Mouse (Mus musculus) kidney, adult 8-10 months (tissue): ENCODE data around the gene Cav3.
A peak's percentile ranks its signal among the peaks of the same experiment; 100 is the strongest.

Source experiments
- DNase-seq, 2 experiments: peaks; one replicate each; pipeline ENCODE4 v3.0.0; 2022

Cav3 gene

DNA sequence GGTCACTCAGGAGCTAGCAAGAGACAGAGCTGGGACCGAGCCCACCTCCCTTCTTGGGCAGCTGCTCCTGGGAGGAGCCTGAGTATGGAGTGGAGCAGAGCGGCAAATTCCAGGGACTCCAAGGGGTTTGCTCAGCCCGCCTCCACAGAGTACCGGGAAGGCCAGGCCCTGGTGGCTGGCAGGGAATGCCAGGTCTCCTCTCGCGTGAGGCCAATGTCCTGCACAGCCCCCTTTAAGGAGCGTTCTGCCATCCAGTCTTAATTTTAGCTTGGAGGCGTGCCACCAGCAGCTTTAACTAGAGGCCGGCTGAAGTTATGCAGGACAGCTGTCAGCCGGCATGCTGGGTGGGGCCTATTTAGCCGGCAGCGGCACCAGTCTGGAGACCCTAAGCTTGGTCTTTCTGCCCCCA lies at the start of gene Cav3:
Cav3 (plus strand) TSS at position 165 of the 409 bp plus-strand sequence.
- DNase-seq, result no peak

- DNase-seq, result no peak
These were observed 40.0 kb upstream of the Cav3 start for GRCm38 (mm10) chr6:112419333-112419732.

DNA sequence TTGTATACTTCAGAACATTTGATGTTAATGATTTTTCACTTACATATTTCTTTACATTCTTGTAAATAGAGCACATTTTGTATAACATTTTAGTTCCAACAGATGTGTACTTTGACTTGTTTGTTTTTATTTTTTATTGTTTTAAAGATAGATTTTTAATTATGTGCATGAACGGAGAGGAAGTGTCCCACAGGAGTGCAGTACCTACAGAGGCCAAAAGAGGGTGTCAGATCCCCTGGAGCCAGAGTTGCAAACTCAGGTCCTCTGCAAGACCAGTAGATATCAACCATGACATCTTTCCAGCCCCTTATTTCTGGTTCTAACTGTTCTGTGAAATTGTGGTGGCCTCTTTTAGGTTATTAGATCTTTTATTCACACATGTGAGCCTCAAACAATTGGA lies 38.4 kb upstream of the Cav3 start:
- no peak for DNase-seq

- no peak for DNase-seq
These were observed 35.4 kb upstream of the Cav3 start for GRCm38 (mm10) chr6:112423746-112424501.

DNA sequence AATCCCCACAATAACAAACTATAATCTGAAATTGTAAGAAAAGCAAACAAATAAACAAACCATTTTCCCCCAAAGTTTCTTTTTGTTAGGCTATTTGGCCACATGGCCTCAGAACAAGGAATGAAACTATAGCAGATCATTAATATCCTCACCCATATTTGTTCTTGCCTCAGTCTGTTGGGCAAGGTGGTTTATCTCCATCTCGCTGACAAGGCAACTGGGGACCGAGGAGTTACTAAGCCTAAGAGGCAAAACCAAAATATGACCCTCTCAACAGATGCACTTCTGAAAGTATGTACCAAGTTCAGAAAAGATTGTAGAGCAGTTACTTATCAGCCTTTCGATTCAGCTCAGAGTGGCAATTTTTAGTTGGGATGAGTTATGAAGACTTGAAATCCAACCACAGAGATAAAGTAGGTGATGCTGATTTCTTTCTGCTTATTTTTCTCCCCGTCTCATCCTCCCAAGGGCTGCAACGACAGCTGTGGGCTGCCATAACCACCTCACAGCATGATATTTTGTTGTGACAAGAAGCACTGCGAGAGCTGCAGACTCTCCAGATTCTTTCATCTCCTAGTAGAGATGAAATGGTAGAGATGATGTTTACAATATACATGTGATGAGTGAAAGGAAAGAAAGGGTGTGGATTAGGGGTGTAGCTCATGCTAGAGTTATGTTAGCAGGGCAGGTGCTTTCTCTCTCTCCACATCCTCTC lies 33.1 kb upstream of the Cav3 start:
- DNase-seq, result no peak

GRCm38 (mm10) chr6:112445675-112446074 lies 13.6 kb upstream of the Cav3 start:
- no peak for DNase-seq

- no peak for DNase-seq
These were observed 2.2 kb downstream of the Cav3 start for GRCm38 (mm10) chr6:112461459-112461858.

- no peak for DNase-seq
These were observed 4.0 kb downstream of the Cav3 start for GRCm38 (mm10) chr6:112463331-112463730.

- DNase-seq, result no peak
These were observed 6.1 kb downstream of the Cav3 start for GRCm38 (mm10) chr6:112465441-112465840.

DNA sequence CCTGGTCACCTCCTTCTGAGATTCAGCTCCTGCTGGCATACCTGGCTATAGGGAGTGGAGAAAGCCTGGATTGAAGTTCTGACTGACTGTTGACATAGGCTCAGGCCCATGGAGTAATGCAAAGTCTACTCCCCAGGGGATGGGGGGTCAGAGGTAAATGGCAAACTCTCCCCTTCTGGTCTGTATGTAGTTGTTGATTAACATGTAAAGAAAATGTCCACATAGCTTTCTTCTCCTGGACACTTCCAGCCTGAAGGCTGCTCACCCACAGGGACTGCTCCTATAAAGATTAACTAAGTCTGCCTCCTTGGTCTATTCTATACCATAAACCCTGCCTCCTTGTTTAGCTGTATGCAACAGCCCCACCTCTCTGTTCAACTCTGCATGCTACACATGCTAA lies 6.7 kb downstream of the Cav3 start:
- no peak for DNase-seq

DNA sequence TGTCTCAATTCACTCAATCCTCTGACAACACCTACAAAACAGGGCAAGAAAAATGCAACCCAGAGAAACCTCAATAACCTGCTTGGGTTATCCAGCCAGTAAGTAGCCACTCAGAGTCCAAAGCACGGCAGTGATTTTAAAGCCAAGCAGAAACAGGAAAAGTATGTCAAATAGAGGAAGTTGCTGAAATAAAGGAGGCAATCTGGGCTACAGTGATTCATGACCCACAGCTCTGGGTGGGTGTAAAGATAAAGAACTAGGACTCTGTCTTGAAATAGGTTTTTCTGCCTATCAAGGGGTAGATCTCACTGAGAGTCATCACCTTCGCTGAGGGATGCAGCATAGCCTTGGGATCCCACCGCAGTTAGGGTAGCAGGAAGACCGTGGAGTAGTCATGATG lies 12.3 kb downstream of the Cav3 start:
- no peak for DNase-seq

- DNase-seq, result no peak
These were observed 20.6 kb downstream of the Cav3 start for GRCm38 (mm10) chr6:112479861-112480260.

GRCm38 (mm10) chr6:112484316-112484715 lies 25.0 kb downstream of the Cav3 start:
- DNase-seq, result peak in 1 of 2 experiments; percentile 23

- no peak for DNase-seq
These were observed 28.7 kb downstream of the Cav3 start for GRCm38 (mm10) chr6:112487993-112488392.

GRCm38 (mm10) chr6:112488821-112489180 lies 29.5 kb downstream of the Cav3 start:
- no peak for DNase-seq

DNA sequence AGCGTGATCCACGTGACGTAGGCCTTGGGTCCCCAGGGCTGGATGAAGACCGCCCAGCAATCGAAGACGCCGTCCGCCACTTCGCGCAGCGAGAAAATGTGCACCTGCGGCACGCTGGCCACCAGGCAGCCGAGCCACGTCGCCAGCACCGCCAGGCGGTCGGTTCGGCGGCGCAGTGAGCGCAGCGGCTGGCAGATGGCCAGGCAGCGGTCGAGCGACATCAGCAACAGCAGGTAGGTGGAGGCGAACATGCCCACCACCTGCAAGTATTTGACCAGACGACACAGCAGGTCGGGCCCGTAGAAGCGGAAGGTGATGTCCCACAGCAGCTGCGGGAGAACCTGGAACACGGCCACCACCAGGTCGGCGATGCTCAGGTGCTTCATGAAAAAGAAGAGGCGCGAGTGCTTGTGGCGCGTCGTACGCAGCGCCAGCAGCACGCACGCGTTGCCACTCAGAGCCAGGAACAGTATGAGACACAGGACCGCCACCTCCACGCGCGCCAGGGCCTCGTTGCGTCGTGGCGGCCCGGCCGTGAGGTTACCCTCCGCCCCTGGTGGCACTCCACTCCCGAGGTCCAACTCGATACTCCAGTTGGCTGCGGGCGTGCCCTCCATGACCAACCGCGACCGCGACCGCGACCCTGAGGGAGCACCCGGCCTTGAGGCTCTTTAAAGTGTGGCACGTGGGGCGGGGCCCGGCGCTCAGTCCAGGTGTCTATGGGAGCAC lies 30.0 kb downstream of the Cav3 start:
- DNase-seq, result peak in 1 of 2 experiments; percentile 16

DNA sequence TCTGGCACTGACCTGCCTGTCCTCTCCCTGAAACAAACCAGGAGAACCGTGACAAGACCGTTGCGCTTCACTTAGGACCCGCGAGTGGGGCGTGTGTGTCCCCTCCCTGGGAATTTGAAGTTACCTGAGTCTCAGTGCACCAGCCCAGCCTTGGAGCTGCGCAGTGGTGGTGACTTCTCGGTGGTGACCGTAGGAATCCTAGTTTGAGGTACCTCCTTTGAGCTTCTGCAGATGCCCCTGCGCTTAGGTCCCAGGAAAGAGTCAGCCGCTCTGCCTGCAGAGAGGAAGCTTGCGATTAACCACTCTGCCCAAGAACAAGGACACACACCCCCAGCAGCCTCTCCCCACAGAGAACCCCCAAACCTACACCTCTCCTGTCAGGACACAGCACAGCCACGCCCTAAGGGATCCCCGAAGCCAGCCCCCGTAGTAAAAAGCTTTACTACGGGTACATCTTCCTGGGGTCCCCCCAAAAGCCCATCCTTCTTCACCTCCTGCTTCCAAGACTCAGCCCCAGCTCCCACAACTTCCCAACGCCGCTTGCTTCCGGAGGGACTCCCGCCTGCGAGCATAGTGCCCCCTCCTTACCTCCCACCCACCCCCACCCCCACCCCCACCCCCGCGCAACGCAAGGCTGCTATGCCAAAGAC lies 30.7 kb downstream of the Cav3 start, which contains the start of gene Oxtr:
Oxtr (minus strand) TSS at position 34 of the 650 bp plus-strand sequence.
- DNase-seq, result no peak

DNA sequence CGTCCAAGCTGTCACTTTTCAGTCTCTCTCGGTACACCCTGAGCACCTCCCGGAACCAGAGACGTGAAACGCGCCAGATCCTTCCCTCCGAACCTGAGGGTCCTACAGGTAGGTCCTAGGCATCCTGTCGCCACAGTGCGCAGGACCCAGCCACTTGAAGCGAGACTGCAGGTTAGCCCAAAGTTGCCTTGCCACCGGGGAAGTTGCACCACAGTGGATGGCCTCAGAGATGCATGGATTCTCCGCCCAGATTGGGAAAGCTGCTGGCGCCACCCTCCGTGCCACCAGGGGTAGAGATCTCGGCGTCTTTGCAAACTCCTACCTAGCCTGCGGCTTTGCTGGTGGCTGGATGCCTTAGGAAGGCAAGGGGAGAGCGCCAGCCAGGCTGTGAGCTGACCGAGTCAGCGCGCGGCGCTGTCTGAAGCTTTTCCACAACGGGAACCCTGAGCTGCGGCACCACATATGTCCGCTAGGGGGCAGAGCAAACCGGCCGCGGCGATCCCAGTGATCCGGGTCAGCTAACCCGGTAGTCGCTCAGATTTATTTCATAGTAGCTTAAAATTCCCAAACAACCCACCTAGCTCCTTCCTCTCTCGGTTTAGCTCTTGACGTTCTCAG lies 31.4 kb downstream of the Cav3 start:
- peak; percentile 55 to 86 for DNase-seq

- no peak for DNase-seq
These were observed 32.2 kb downstream of the Cav3 start for GRCm38 (mm10) chr6:112491521-112491920.

DNA sequence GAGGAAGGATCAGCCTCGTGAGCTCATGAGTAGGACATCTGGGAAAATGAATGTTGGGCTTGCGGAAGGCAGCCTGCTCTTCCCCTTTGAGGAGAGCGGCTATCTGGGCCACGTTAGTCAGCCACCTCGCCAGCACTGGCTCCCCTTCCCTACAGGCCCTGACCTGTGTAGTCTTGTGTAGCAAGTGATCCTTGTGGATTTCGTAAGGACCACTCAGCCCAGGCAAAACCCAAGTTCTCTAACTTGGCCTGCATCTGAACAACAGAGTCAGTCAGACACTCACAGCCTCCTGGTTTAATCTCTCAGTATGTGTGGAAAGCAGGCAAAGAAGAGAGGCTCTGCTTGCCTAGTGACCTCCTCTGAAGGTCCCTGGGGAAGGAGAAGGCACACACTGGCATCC lies 33.4 kb downstream of the Cav3 start:
- DNase-seq, result no peak

GRCm38 (mm10) chr6:112493371-112493770 lies 34.1 kb downstream of the Cav3 start:
- no peak for DNase-seq

- DNase-seq, result peak in 1 of 2 experiments; percentile 26
These were observed 35.3 kb downstream of the Cav3 start for GRCm38 (mm10) chr6:112494620-112495081.
